Mouse (Mus musculus) ES-Bruce4 (cell line): ENCODE results near the gene Ptprr. TPM values are rescaled to one million over a fixed set of nuclear protein-coding genes. Genes with fewer than 3 reads are reported as not detected.

Experiments
- H3K27ac ChIP-seq: 2 replicates; pipeline ENCODE4 v1.5.1; 2012; ENCODE audit warnings: low read length, inconsistent platforms; ENCODE audit not compliant: insufficient read depth
- H3K27me3 ChIP-seq: 2 replicates; pipeline ENCODE4 v1.6.1; 2012; ENCODE audit warnings: mild to moderate bottlenecking, low read length, inconsistent platforms; ENCODE audit not compliant: control insufficient read depth, poor library complexity, insufficient read depth, severe bottlenecking
- H3K36me3 ChIP-seq: 2 replicates; pipeline ENCODE4 v1.6.1; 2012; ENCODE audit warnings: inconsistent platforms, mild to moderate bottlenecking, low read length, moderate library complexity; ENCODE audit not compliant: control insufficient read depth, poor library complexity, insufficient read depth, severe bottlenecking
- H3K4me1 ChIP-seq: one replicate; pipeline ENCODE4 v1.8.1; 2011; ENCODE audit warnings: low read length; ENCODE audit not compliant: control insufficient read depth, insufficient read depth
- H3K4me3 ChIP-seq: 2 replicates; pipeline ENCODE4 v1.5.1; 2011; ENCODE audit warnings: low read depth, mild to moderate bottlenecking, low read length
- H3K9ac ChIP-seq: 2 replicates; pipeline ENCODE4 v1.6.1; 2012; ENCODE audit warnings: low read depth, mild to moderate bottlenecking, inconsistent platforms; ENCODE audit not compliant: poor library complexity, severe bottlenecking
- H3K9me3 ChIP-seq: replicated peaks from 2 replicates; pipeline ENCODE4 v1.6.1; 2012; ENCODE audit warnings: mild to moderate bottlenecking, low read length, inconsistent platforms; ENCODE audit not compliant: control insufficient read depth, poor library complexity, insufficient read depth, severe bottlenecking
- CTCF ChIP-seq: IDR thresholded peaks from one replicate; pipeline ENCODE4 v1.8.1; 2011; ENCODE audit warnings: low read depth, low read length
- EP300 ChIP-seq: IDR thresholded peaks from 2 replicates; pipeline ENCODE4 v1.6.1; 2011; ENCODE audit warnings: low read depth, low read length; ENCODE audit not compliant: insufficient read depth
- POLR2A ChIP-seq: IDR thresholded peaks from one replicate; pipeline ENCODE4 v1.8.1; 2011; ENCODE audit warnings: low read length; ENCODE audit not compliant: insufficient read depth
- polyA plus RNA-seq: library from polyadenylated mRNA; stranded (reverse); fragments of >200 nt; gene quantifications from 2 replicates; pipeline ENCODE4 v1.2.4, GENCODE M21; 2011; ENCODE audit warnings: low read depth; ENCODE audit not compliant: missing spikeins, insufficient read depth, insufficient read length

Gene Ptprr
- polyA plus RNA-seq, 1 experiment = not detected

DNA sequence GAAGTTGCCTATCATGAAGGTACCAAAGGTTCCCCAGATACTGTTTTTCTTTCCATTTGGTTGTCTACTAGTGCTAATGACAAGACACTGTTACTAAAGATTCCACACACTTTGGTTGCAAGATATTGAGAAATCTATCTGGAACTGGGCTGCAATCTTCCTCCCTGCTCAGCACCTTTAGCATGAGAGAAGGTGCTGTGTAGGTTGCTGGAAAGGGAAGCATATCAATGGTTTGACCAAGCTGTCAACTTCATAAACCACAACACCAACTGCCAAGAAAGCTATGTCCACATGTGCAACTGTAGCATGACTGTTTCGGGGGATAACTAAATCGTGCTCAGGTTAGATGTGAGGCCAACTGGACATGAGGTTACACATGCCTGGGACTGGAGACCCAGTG, 103.5 kb downstream of the Ptprr start:
- Histone ChIP-seq H3K9ac (no peak overlapping the region), H3K9me3 (no peaks in the 10 kb centered on the region), H3K27me3 (no peaks in the 10 kb centered on the region), H3K4me3 (no peak overlapping the region), H3K27ac (no peak overlapping the region), H3K4me1 (no peaks in the 10 kb centered on the region), H3K36me3 (no peaks in the 10 kb centered on the region)
- TF ChIP-seq EP300 (no peak), CTCF (no peak), POLR2A (no peak)

DNA sequence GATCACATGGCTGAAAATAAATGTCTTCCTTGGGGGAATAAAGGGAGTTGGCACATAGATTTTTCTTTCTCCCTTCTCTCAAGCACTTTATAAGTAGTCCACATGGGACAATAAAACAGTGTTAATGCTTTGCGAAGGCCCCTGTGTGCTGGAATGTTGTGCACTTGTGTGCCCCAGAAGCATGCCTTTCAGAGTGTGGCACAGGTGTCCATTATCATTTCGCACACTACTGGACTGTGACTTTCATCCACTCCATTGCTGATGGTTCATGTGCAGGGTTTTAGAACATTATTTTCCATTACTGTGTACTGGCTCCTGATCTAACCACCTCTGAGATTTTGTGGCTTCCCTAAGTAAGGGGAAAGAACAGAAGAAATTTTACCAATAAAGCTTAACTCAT, 105.8 kb downstream of the Ptprr start:
- TF ChIP-seq CTCF = no peak
- TF ChIP-seq POLR2A = no peak
- TF ChIP-seq EP300 = no peak
- H3K27me3 ChIP-seq = no peaks in the 10 kb centered on the region
- no peak overlapping the region for H3K27ac ChIP-seq
- H3K36me3 ChIP-seq = no peaks in the 10 kb centered on the region
- no peak overlapping the region for H3K4me3 ChIP-seq
- H3K4me1 ChIP-seq = no peaks in the 10 kb centered on the region
- H3K9ac ChIP-seq = no peak overlapping the region
- H3K9me3 ChIP-seq = no peaks in the 10 kb centered on the region

DNA sequence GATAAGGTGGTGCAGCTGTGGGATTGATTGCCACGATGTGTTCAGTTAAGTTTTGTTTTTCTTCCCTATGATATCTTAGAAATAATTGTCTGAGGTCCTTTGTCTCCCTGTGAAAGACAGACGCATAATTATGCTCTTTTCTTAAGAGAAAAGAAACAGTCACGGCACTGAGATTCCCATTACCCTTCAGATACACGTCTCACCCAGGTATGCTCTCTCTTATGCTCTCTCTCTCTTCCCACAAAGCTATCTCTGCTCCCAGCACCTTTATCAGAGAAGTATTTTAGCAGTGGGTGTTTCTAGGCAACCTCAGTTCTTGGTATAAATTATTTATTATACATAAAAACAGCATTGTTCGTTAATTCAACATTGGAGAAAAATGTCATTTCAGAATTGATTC, 107.4 kb downstream of the Ptprr start:
- TF ChIP-seq CTCF (no peak), EP300 (no peak), POLR2A (no peak)
- H3K27me3 ChIP-seq = no peaks in the 10 kb centered on the region
- no peaks in the 10 kb centered on the region for H3K36me3 ChIP-seq
- H3K4me3 ChIP-seq = no peak overlapping the region
- no peaks in the 10 kb centered on the region for H3K4me1 ChIP-seq
- H3K9ac ChIP-seq = no peak overlapping the region
- no peak overlapping the region for H3K27ac ChIP-seq
- H3K9me3 ChIP-seq = no peaks in the 10 kb centered on the region

DNA sequence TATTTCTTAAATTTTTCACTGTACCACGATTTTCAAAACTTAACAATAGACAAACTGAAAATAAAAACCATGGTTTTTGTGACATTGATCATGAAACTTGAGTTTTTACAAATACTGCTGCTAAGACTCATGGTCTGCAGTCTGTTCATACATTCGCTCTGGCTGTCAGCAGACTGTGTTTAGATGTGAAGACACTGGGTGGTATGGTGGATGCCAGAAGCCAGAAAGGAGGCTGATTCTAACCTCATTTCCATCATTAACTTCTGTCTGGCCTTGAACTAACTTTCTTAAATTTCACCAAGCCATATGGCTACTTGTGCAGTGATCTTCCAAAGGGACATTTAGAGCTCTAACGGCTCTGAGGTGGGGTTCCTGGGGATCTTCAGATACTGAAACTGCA, 112.4 kb downstream of the Ptprr start:
- H3K4me3 ChIP-seq = no peak overlapping the region
- no peak overlapping the region for H3K9ac ChIP-seq
- H3K27ac ChIP-seq = no peak overlapping the region
- no peaks in the 10 kb centered on the region for H3K36me3 ChIP-seq
- H3K9me3 ChIP-seq = no peaks in the 10 kb centered on the region
- H3K4me1 ChIP-seq = no peaks in the 10 kb centered on the region
- TF ChIP-seq EP300 = no peak
- no peak for TF ChIP-seq CTCF
- TF ChIP-seq POLR2A = no peak
- H3K27me3 ChIP-seq = no peaks in the 10 kb centered on the region

DNA sequence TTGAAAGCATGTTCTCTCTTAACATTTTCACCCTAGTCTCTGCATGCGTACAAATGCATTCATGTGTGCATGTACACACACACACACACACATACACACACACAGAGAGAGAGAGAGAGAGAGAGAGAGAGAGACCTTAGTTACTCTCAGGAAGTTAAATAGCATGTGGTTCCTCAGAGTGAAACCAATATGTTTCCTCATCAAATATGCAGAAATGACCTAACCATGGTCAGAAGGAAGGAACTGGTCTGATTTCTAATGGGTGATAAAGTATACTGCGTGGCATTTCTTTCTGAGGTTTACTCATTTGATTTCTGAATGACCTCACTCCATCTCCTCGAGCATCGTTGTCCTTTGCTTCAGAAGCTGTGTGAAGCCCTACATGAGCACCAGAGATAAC, 113.2 kb downstream of the Ptprr start:
- Histone ChIP-seq H3K9ac (no peak overlapping the region), H3K9me3 (no peaks in the 10 kb centered on the region), H3K4me1 (no peaks in the 10 kb centered on the region)

DNA sequence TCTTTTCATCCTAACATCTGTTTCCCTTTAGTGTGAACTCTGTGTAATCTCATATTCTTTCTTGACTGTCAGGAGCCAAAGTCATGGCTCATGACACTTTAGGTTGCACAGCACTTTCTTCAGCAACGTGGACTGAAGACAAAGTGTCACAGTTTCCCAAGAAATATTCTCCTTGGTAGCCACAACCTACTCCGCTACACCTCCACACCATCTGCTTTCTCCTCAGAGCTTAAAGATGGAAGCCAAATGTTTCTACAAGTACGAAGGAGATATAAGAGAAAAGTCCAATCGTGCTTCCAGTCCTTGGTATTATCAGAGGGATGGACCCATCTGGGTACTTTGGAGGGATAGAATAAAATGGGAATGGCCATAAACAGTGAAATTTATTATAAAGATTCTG, 114.2 kb downstream of the Ptprr start:
- no peaks in the 10 kb centered on the region for H3K4me1 ChIP-seq
- H3K9ac ChIP-seq = no peak overlapping the region
- TF ChIP-seq EP300 = no peak
- no peak for TF ChIP-seq POLR2A
- no peaks in the 10 kb centered on the region for H3K9me3 ChIP-seq
- H3K36me3 ChIP-seq = no peaks in the 10 kb centered on the region
- no peaks in the 10 kb centered on the region for H3K27me3 ChIP-seq
- H3K4me3 ChIP-seq = no peak overlapping the region
- no peak overlapping the region for H3K27ac ChIP-seq

More for the DNA sequence above, 113.2 kb downstream of the Ptprr start:
- H3K36me3 ChIP-seq = no peaks in the 10 kb centered on the region
- no peak for TF ChIP-seq POLR2A
- no peak for TF ChIP-seq CTCF
- TF ChIP-seq EP300 = no peak
- no peak overlapping the region for H3K27ac ChIP-seq
- no peaks in the 10 kb centered on the region for H3K27me3 ChIP-seq
- no peak overlapping the region for H3K4me3 ChIP-seq

DNA sequence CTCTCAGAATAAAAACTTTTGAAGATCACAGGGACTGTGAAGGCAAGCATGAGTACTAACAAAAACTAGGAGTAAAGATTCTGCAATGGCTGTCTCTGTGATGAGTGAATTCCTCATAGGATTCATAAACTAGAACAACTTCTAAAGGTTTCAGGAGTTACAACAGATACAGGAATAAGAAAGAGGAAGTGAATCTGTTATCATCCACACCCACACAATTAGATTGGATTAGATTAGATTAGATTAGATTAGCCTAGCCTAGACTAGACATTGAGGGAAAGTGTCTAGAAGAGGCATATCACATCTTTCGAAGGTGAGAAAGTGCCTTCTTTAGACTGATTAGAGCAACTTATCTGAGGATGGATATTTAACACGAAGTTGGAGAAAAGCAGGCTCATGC, 117.2 kb downstream of the Ptprr start:
- TF ChIP-seq CTCF = no peak
- TF ChIP-seq EP300 = no peak
- TF ChIP-seq POLR2A = no peak
- no peaks in the 10 kb centered on the region for H3K36me3 ChIP-seq
- H3K4me1 ChIP-seq = no peaks in the 10 kb centered on the region
- H3K9ac ChIP-seq = no peak overlapping the region
- H3K27ac ChIP-seq = no peak overlapping the region
- H3K4me3 ChIP-seq = no peak overlapping the region
- no peaks in the 10 kb centered on the region for H3K9me3 ChIP-seq
- H3K27me3 ChIP-seq = no peaks in the 10 kb centered on the region
